Mouse (Mus musculus) stomach, embryonic 14.5 days (tissue): ENCODE data around the gene Ciart. TPM values are rescaled to one million over a fixed set of nuclear protein-coding genes. Genes with fewer than 3 reads are reported as not detected.

Experiments used
- polyA plus RNA-seq: library from polyadenylated mRNA; unstranded; fragments of >200 nt; fragmentation: Nextera tagmentation; extraction: Ambion mirVana; gene quantifications from 2 replicates; pipeline ENCODE4 v1.2.1, GENCODE M21; 2014

Gene Ciart
- polyA plus RNA-seq, 1 experiment from 2014 or later = 5.6 TPM

Other genes starting within 250 kb of the Ciart start
- 47.0 and 61.2 TPM in 2 replicates for gene Mcl1, start 223.5 kb downstream of the Ciart start, polyA plus RNA-seq
- 3.1 and 5.3 TPM in 2 replicates for gene Adamtsl4, start 194.3 kb downstream of the Ciart start, polyA plus RNA-seq
- 27.0 and 35.8 TPM in 2 replicates for gene Ecm1, start 142.7 kb downstream of the Ciart start, polyA plus RNA-seq
- 46.8 and 47.5 TPM in 2 replicates for gene Tars2, start 122.0 kb downstream of the Ciart start, polyA plus RNA-seq
- 24.8 and 24.9 TPM in 2 replicates for gene Rprd2, start 63.4 kb downstream of the Ciart start, polyA plus RNA-seq
- 54.2 and 55.5 TPM in 2 replicates for gene Prpf3, start 26.4 kb downstream of the Ciart start, polyA plus RNA-seq
- 339 and 352 TPM in 2 replicates for gene Mrps21, start 10.7 kb downstream of the Ciart start, polyA plus RNA-seq
- gene BC028528, start 9.8 kb upstream of the Ciart start, polyA plus RNA-seq = 26.7 and 28.0 TPM in 2 replicates
- 32.7 and 40.2 TPM in 2 replicates for gene Aph1a, start 11.7 kb upstream of the Ciart start, polyA plus RNA-seq
- 2.9 and 3.3 TPM in 2 replicates for gene Car14, start 22.4 kb upstream of the Ciart start, polyA plus RNA-seq
- 54.2 and 61.7 TPM in 2 replicates for gene Anp32e, start 47.0 kb upstream of the Ciart start, polyA plus RNA-seq
- 31.3 and 36.3 TPM in 2 replicates for gene Plekho1, start 113.8 kb upstream of the Ciart start, polyA plus RNA-seq
- 22.5 and 26.8 TPM in 2 replicates for gene Vps45, start 176.2 kb upstream of the Ciart start, polyA plus RNA-seq
- 13.9 and 16.2 TPM in 2 replicates for gene Otud7b, start 222.3 kb upstream of the Ciart start, polyA plus RNA-seq